Mouse (Mus musculus) heart, postnatal 0 days (tissue): ENCODE results near the gene Dusp6.

Source experiments
- CTCF ChIP-seq: IDR thresholded peaks from 2 replicates; pipeline ENCODE4 v1.5.1; 2016; ENCODE audit warnings: antibody characterized with exemption, control low read depth, low read depth
- EP300 ChIP-seq: IDR thresholded peaks from 2 replicates; pipeline ENCODE4 v1.6.1; 2016; ENCODE audit warnings: antibody characterized with exemption, low read depth

GRCm38 (mm10) chr10:99246797-99247508 is 16.1 kb upstream of the Dusp6 start:
- TF ChIP-seq CTCF (no peak), EP300 (no peak)
